Mouse (Mus musculus) 3T3-L1 (cell line): ENCODE measurements at regions not wholly inside any gene's neighbourhood (a gene's known extent, or its start where the extent isn't known, plus 50 kb on each side); places are given as distances from the start of the nearest gene placed in this dataset.

Experiments
- DNase-seq: peaks from one replicate; pipeline ENCODE4 v3.0.0-alpha.2; 2015; ENCODE audit warnings: low read depth, low spot score

GRCm38 (mm10) chr15:23682128-23682527, 1133.3 kb downstream of the Cdh18 start:
- peak; percentile 68 for DNase-seq

DNA sequence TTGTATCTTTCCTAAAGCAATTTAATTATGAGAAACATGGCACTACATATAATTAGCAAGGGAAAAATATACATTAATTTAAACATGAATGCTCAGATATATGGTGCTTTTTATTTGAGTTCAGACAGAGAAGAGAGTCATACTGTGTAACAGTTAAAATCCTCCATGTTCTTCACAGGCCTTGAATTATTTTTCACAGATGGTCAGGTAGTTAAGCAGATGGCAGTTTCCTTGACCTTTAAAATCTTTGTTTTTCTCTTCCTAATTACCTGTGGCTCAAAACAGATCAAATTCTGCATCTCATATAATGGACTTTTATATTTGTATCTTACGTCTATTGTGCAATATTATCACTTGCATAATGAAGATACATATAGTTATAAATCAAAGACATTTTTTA, 1159.8 kb downstream of the Cdh18 start:
- DNase-seq: no peak
